Mouse (Mus musculus): ENCODE results near the gene Aatf. TPM values are rescaled to one million over a fixed set of nuclear protein-coding genes. Genes with fewer than 3 reads are reported as not detected.

Gene Aatf
- polyA plus RNA-seq, 1 experiment from 2014 or later = 59.9 TPM

- Histone ChIP-seq H3K27ac (no peak overlapping the region), H3K27me3 (replicated peaks) (peaks cover 97% of the 10 kb centered on the region), H3K36me3 (no peaks in the 10 kb centered on the region), H3K9me3 (replicated peaks) (no peaks in the 10 kb centered on the region), H3K4me1 (peaks cover 6% of the 10 kb centered on the region), H3K4me2 (no peak overlapping the region), H3K4me3 (no peak overlapping the region), H3K9ac (no peak overlapping the region)
- WGBS (ENCODE audit: insufficient replicate concordance) = 27% methylated on average over 34 of the region's 34 CpGs
- no peak for ATAC-seq
Observed at GRCm38 (mm10) chr11:84519576-84520268, 6.4 kb upstream of the Aatf start.

DNA sequence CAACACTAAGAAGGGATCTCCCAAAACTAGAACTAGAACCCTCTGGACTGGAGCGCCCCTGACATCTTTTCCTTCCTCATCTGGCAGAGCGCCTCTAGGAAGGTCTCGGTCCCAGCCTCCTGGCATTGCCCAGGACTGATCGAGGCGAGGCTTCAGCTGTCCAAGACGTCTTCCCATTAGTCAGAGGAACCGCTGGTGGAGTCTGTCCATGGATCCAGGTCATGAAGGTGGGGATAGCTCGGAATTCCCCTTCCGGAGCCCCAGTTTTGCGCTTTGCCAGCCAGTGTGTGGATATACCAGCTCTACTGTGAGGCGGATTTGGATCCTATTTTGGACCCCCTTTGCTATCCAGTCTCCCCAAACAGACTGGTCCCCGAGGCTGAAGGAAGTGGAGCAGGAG, 5.7 kb upstream of the Aatf start:
- Histone ChIP-seq H3K9me3 (replicated peaks) (no peaks in the 10 kb centered on the region), H3K4me1 (peaks cover 7% of the 10 kb centered on the region), H3K36me3 (no peaks in the 10 kb centered on the region), H3K27me3 (replicated peaks) (peaks cover 94% of the 10 kb centered on the region), H3K9ac (no peak overlapping the region), H3K27ac (no peak overlapping the region), H3K4me3 (no peak overlapping the region), H3K4me2 (no peak overlapping the region)
- WGBS (ENCODE audit: insufficient replicate concordance) = 51% methylated on average over 12 of the region's 12 CpGs
- no peak for ATAC-seq

- Histone ChIP-seq H3K27ac (no peak overlapping the region), H3K4me1 (peaks cover 11% of the 10 kb centered on the region), H3K9ac (no peak overlapping the region), H3K36me3 (no peaks in the 10 kb centered on the region), H3K4me2 (no peak overlapping the region), H3K27me3 (replicated peaks) (peaks cover 86% of the 10 kb centered on the region), H3K4me3 (no peak overlapping the region), H3K9me3 (replicated peaks) (no peaks in the 10 kb centered on the region)
- ATAC-seq = no peak
- WGBS (ENCODE audit: insufficient replicate concordance) = 60% methylated on average over 5 of the region's 5 CpGs
Observed at GRCm38 (mm10) chr11:84518261-84518660, 4.9 kb upstream of the Aatf start.

DNA sequence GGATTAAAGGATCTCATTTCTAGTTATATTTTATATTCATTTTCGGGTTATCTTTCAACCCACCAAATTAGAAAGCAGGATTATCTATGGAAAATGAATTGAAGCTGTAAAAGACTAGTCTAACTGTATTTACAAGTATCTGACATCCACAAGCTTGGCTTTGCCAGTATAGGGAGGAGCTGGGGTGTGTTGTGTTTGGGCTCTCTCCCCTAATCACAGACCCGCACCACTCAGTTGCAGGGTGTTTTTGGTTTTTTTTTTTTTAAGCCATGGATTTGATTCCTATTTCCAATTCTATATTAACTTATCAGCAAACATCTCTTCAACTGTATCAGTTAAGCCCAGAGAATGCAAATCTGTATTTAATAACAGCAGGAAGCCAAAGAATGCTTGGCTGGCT, 4.1 kb upstream of the Aatf start:
- Histone ChIP-seq H3K36me3 (no peaks in the 10 kb centered on the region), H3K4me3 (no peak overlapping the region), H3K27ac (no peak overlapping the region), H3K4me2 (no peak overlapping the region), H3K4me1 (peaks cover 12% of the 10 kb centered on the region), H3K9ac (no peak overlapping the region), H3K9me3 (replicated peaks) (no peaks in the 10 kb centered on the region), H3K27me3 (replicated peaks) (peaks cover 78% of the 10 kb centered on the region)
- no peak for ATAC-seq
- WGBS (ENCODE audit: insufficient replicate concordance) = 42% methylated on average over 2 of the region's 2 CpGs

DNA sequence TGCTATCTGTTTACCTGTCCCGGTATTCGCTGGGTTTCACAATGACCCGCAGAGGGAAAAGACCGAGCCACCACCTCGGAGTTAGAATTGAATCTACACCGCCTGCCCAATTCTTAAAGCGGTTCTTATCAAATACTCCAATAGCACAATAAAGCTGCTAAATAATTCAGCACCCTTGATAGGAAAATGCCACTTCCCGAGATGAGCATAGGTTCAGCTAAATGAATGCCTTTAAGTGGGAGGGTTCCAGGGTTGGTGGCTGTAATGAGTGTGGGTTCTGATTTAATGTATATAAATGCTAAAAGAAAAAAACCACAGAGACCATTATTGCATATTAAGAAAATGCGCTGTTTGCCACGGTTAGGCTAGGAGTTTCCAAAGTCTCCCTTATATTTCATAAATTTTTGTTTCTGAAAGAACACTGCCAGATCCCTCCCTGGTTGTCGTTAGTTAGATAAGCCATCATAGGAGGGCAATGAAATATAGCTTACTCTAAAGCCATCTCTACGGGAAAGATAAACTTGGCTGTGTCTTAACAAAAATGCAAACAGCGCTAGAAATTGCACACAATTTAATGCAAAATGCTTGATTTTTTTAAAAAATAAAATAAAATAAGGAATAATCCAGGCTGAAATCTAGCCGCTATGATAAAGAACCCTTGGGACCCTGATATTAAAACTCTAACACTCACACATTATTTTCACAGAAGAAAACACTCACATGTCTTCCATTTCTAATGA, 3.3 kb upstream of the Aatf start:
- Histone ChIP-seq H3K4me1 (peaks cover 20% of the 10 kb centered on the region), H3K9ac (no peak overlapping the region), H3K4me2 (no peak overlapping the region), H3K36me3 (peaks cover 4% of the 10 kb centered on the region; the same call in 1 of the 2 replicates), H3K9me3 (replicated peaks) (no peaks in the 10 kb centered on the region), H3K4me3 (no peak overlapping the region), H3K27ac (no peak overlapping the region), H3K27me3 (replicated peaks) (peaks cover 70% of the 10 kb centered on the region)
- 15% methylated on average over 14 of the region's 14 CpGs for WGBS (ENCODE audit: insufficient replicate concordance)
- ATAC-seq = no peak

GRCm38 (mm10) chr11:84512031-84512430, 1.3 kb downstream of the Aatf start:
- Histone ChIP-seq H3K36me3 (peaks cover 45% of the 10 kb centered on the region), H3K9me3 (replicated peaks) (no peaks in the 10 kb centered on the region), H3K27me3 (replicated peaks) (peaks cover 26% of the 10 kb centered on the region), H3K4me3 (peak overlapping the region; percentile 71), H3K4me2 (peak overlapping the region; percentile 94), H3K9ac (peak overlapping the region; percentile 46; the same call in 1 of the 2 replicates), H3K4me1 (peaks cover 26% of the 10 kb centered on the region), H3K27ac (no peak overlapping the region)
- ATAC-seq = no peak
- 86% methylated on average over 1 of the region's 1 CpGs for WGBS (ENCODE audit: insufficient replicate concordance)

- no peak for ATAC-seq
- Histone ChIP-seq H3K27me3 (replicated peaks) (no peaks in the 10 kb centered on the region), H3K9me3 (replicated peaks) (no peaks in the 10 kb centered on the region), H3K27ac (no peak overlapping the region), H3K4me1 (no peaks in the 10 kb centered on the region), H3K4me2 (no peak overlapping the region), H3K9ac (no peak overlapping the region), H3K36me3 (peaks cover 84% of the 10 kb centered on the region), H3K4me3 (no peak overlapping the region)
- WGBS (ENCODE audit: insufficient replicate concordance) = 83% methylated on average over 1 of the region's 1 CpGs
Observed at GRCm38 (mm10) chr11:84504296-84504695, 9.0 kb downstream of the Aatf start.

DNA sequence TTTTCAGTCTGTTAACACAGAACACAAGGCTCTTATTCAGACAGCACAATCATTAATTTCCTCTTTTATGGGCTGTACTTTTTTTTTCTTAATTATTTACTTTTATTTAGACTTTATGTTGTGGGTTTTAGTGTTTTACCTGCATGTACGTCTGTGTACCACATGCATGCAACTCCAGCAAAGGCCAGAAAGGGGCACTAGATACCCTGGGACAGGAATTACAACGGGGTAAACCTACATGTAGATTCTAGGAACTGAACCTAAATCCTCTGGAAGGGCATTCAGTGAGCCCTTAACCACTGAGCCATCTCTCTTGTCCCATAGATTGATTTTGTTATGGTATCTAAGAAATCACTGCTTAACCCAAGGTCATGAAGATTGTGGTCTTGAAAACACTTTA, 15.4 kb downstream of the Aatf start:
- 61% methylated on average over 2 of the region's 2 CpGs for WGBS (ENCODE audit: insufficient replicate concordance)
- Histone ChIP-seq H3K9ac (no peak overlapping the region), H3K9me3 (replicated peaks) (no peaks in the 10 kb centered on the region), H3K27ac (no peak overlapping the region), H3K4me3 (no peak overlapping the region), H3K4me1 (no peaks in the 10 kb centered on the region), H3K4me2 (no peak overlapping the region), H3K36me3 (peaks cover 60% of the 10 kb centered on the region), H3K27me3 (replicated peaks) (no peaks in the 10 kb centered on the region)
- ATAC-seq = no peak

GRCm38 (mm10) chr11:84496901-84497300, 16.4 kb downstream of the Aatf start:
- no peak overlapping the region for H3K9ac ChIP-seq
- H3K9me3 ChIP-seq (replicated peaks) = no peaks in the 10 kb centered on the region
- no peak for ATAC-seq
- no peak overlapping the region for H3K27ac ChIP-seq
- no peaks in the 10 kb centered on the region for H3K4me1 ChIP-seq
- no peaks in the 10 kb centered on the region for H3K27me3 ChIP-seq (replicated peaks)
- peaks cover 60% of the 10 kb centered on the region for H3K36me3 ChIP-seq
- H3K4me3 ChIP-seq = no peak overlapping the region
- H3K4me2 ChIP-seq = no peak overlapping the region

DNA sequence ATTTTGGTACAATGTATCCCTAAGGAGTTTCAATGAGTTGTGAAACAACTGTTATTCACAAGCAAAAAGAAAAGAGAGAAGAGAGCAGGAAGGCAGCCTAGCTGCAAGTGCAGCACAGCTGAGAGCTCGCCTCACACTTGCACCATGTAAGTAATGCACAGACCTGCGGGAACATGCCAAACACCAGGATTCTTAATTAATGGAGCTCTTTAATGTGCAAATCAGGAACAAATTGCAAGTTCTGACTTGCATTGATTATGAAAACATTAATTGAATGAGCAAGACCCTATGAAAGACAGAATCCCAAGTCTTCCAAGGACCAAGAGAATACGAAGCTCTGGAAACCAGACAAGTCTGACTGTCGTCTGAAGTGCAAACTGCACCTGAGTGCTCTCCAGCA, 17.5 kb downstream of the Aatf start:
- 81% methylated on average over 4 of the region's 4 CpGs for WGBS (ENCODE audit: insufficient replicate concordance)
- peaks cover 63% of the 10 kb centered on the region for H3K36me3 ChIP-seq
- H3K4me2 ChIP-seq = no peak overlapping the region
- no peak overlapping the region for H3K27ac ChIP-seq
- no peaks in the 10 kb centered on the region for H3K4me1 ChIP-seq
- H3K9ac ChIP-seq = no peak overlapping the region
- H3K27me3 ChIP-seq (replicated peaks) = no peaks in the 10 kb centered on the region
- no peak overlapping the region for H3K4me3 ChIP-seq
- H3K9me3 ChIP-seq (replicated peaks) = no peaks in the 10 kb centered on the region
- no peak for ATAC-seq

- Histone ChIP-seq H3K4me2 (no peak overlapping the region), H3K27me3 (replicated peaks) (no peaks in the 10 kb centered on the region), H3K27ac (no peak overlapping the region), H3K9ac (no peak overlapping the region), H3K9me3 (replicated peaks) (no peaks in the 10 kb centered on the region), H3K4me1 (0 out of 2 replicates have a peak, but pooled peaks cover 5% of the 10 kb centered on the region), H3K36me3 (peaks cover 14% of the 10 kb centered on the region; the same call in 1 of the 2 replicates), H3K4me3 (no peak overlapping the region)
- ATAC-seq = no peak
- WGBS (ENCODE audit: insufficient replicate concordance) = 79% methylated on average over 7 of the region's 7 CpGs
Observed at GRCm38 (mm10) chr11:84481661-84482060, 31.7 kb downstream of the Aatf start.

GRCm38 (mm10) chr11:84480451-84480850, 32.9 kb downstream of the Aatf start:
- no peak for ATAC-seq
- 72% methylated on average over 3 of the region's 3 CpGs for WGBS (ENCODE audit: insufficient replicate concordance)
- H3K4me3 ChIP-seq = no peak overlapping the region
- no peak overlapping the region for H3K9ac ChIP-seq
- H3K4me1 ChIP-seq = 0 out of 2 replicates have a peak, but pooled peaks cover 5% of the 10 kb centered on the region
- H3K27ac ChIP-seq = no peak overlapping the region
- no peak overlapping the region for H3K4me2 ChIP-seq
- H3K9me3 ChIP-seq (replicated peaks) = no peaks in the 10 kb centered on the region
- no peaks in the 10 kb centered on the region for H3K27me3 ChIP-seq (replicated peaks)
- peaks cover 14% of the 10 kb centered on the region; the same call in 1 of the 2 replicates for H3K36me3 ChIP-seq
